Mouse (Mus musculus): Measurements from ENCODE around the gene Ankrd2. TPM values are rescaled to one million over a fixed set of nuclear protein-coding genes. Genes with fewer than 3 reads are reported as not detected.

Ankrd2 gene
- total RNA-seq, 2 experiments from 2014 or later, result 0.42 TPM; not detected in 1

GRCm38 (mm10) chr19:42086166-42086565 lies 50.4 kb downstream of the Ankrd2 start, which contains the start of gene Morn4:
Gene Morn4, minus strand, starts transcription at chr19:42086357.
- intact Hi-C loops (cut with DNase I), result loop anchor here (5.0 kb wide), 1 partner anchor 99 kb away; no protein-coding TSS in a partner anchor
- Histone ChIP-seq H3K27ac (peak within 1 kb of the TSS; percentile 83), H3K4me3 (peak within 1 kb of the TSS; percentile 90)
- peak; percentile 90 to 92 for DNase-seq (ENCODE audit: extremely low spot score in 1 of 2, low spot score in 2 of 2)
- no peak for TF ChIP-seq CTCF (IDR thresholded peaks at IDR 0.05)

DNA sequence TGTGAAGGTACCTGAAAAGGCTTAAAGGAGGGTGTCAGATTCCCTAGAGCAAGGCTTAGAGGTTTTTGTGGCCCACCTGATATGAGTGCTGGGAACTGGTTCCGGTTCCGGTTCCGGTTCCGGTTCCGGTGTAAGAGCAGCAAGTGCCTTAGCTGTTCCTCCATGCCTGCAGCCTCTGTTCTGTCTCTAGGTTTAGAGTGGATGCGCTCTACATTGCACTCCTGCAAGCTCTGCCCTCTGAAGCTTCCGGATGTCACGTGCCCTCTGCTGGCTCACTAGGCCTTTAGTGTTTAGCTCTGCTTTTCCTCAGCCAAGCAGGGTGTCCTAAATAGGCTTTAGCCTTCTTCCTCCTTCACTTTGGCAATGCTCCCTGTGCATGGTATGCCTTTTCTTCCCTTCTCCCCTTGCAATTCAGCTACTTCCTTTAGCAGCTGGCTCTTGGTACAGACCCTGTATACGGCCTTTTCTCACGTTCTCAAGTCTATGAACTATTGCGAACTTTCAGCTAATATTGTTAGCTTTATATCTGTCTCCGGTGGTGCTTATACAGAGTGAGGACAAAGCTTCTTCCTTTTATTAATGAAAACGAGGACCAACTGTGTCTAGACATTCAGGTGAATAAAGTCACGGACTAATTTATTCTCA lies 53.4 kb downstream of the Ankrd2 start:
- peak overlapping the region; percentile 84 for H3K27ac ChIP-seq
- intact Hi-C loops (cut with DNase I), result loop anchor here (5.0 kb wide), 1 partner anchor 102 kb away; no protein-coding TSS in a partner anchor
- peak overlapping the region; percentile 62 for H3K4me3 ChIP-seq
- no peak for TF ChIP-seq CTCF (IDR thresholded peaks at IDR 0.05)
- DNase-seq (ENCODE audit: extremely low spot score in 1 of 2, low spot score in 2 of 2), result peak; percentile 31

GRCm38 (mm10) chr19:42089748-42090595 lies 54.2 kb downstream of the Ankrd2 start, which contains the start of gene Pi4k2a:
Gene Pi4k2a, plus strand, starts transcription at chr19:42090470.
- intact Hi-C loops (cut with DNase I), result loop anchor here (2.0 to 5.0 kb wide), 4 partner anchors 39 to 103 kb away; partner anchors contain the start of gene Avpi1
- no peak for TF ChIP-seq CTCF (IDR thresholded peaks at IDR 0.05)
- DNase-seq (ENCODE audit: extremely low spot score in 1 of 2, low spot score in 2 of 2), result peak; percentile 97 to 99
- H3K27ac ChIP-seq, result peak within 1 kb of the TSS; percentile 84
- H3K4me3 ChIP-seq, result peak within 1 kb of the TSS; percentile 62

DNA sequence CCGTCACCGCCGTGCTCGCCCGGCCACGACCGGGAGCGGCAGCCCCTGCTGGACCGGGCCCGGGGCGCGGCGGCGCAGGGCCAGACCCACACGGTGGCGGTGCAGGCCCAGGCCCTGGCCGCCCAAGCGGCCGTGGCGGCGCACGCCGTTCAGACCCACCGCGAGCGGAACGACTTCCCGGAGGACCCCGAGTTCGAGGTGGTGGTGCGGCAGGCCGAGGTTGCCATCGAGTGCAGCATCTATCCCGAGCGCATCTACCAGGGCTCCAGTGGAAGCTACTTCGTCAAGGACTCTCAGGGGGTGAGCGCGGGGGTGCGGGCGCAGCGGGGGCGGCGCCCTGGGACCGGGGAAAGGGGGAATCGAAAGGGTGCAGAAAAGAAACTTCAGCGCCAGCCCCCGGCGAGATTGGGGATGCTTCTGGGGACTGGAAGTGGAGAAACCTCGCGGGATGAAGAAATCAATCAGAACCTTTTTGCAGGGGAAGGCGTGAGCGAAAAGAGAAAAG lies 54.9 kb downstream of the Ankrd2 start:
- no peak for TF ChIP-seq CTCF (IDR thresholded peaks at IDR 0.05)
- intact Hi-C loops (cut with DNase I), result loop anchor here (2.0 kb wide), 3 partner anchors 38 to 76 kb away; partner anchors contain the start of gene Avpi1
- H3K27ac ChIP-seq, result peak overlapping the region; percentile 57; the same call in 1 of the 2 replicates
- H3K4me3 ChIP-seq, result peak overlapping the region; percentile 62
- no peak for DNase-seq (ENCODE audit: extremely low spot score in 1 of 2, low spot score in 2 of 2)

Other genes with a start within 250 kb of the Ankrd2 start
- 1 to 10 TPM; 3.0 to 3.3 TPM for gene Arhgap19, start 234.0 kb upstream of the Ankrd2 start, total RNA-seq (2021)
- gene Frat1, start 206.0 kb upstream of the Ankrd2 start, total RNA-seq (2021), result 10 to 100 TPM; 14.5 to 17.7 TPM
- 1 to 10 TPM; 7.7 to 8.4 TPM for gene Frat2, start 187.9 kb upstream of the Ankrd2 start, total RNA-seq (2021)
- 10 to 100 TPM; 33.0 to 34.1 TPM for gene Rrp12, start 139.8 kb upstream of the Ankrd2 start, total RNA-seq (2021)
- gene Pgam1, start 124.1 kb upstream of the Ankrd2 start, total RNA-seq (2021), result 100 to 1,000 TPM; 539 to 569 TPM
- gene Exosc1, start 102.6 kb upstream of the Ankrd2 start, total RNA-seq (2021), result 10 to 100 TPM; 22.7 to 27.9 TPM
- gene Zdhhc16, start 102.5 kb upstream of the Ankrd2 start, total RNA-seq (2021), result 10 to 100 TPM; 39.3 to 48.9 TPM
- gene Mms19, start 54.8 kb upstream of the Ankrd2 start, total RNA-seq (2021), result 10 to 100 TPM; 34.7 to 38.2 TPM
- 10 to 100 TPM; 10.9 to 12.1 TPM for gene Ubtd1, start 54.2 kb upstream of the Ankrd2 start, total RNA-seq (2021)
- 1 to 10 TPM; 4.1 to 4.2 TPM for gene Hoga1, start 9.6 kb downstream of the Ankrd2 start, total RNA-seq (2021)
- gene 4933411K16Rik, start 16.2 kb downstream of the Ankrd2 start, total RNA-seq (2021), result 1 to 10 TPM in 1 of 2 experiments, under 1 TPM in 1; 0.75 to 1.2 TPM
- gene Morn4, start 50.4 kb downstream of the Ankrd2 start, total RNA-seq (2021), result 10 to 100 TPM; 64.0 to 66.2 TPM
- gene Pi4k2a, start 54.5 kb downstream of the Ankrd2 start, total RNA-seq (2021), result 10 to 100 TPM; 65.6 to 67.3 TPM
- gene Avpi1, start 93.1 kb downstream of the Ankrd2 start, total RNA-seq (2021), result 10 to 100 TPM; 27.6 to 30.9 TPM
- gene Marveld1, start 111.4 kb downstream of the Ankrd2 start, total RNA-seq (2021), result 10 to 100 TPM in 1 of 2 experiments, 1 to 10 TPM in 1; 8.0 to 10.6 TPM
- 100 to 1,000 TPM in 1 of 2 experiments, 10 to 100 TPM in 1; 87.7 to 107 TPM for gene Zfyve27, start 128.0 kb downstream of the Ankrd2 start, total RNA-seq (2021)
- gene Sfrp5, start 166.3 kb downstream of the Ankrd2 start, total RNA-seq (2021), result under 1 TPM; 0.48 to 0.65 TPM
- 100 to 1,000 TPM; 124 TPM for gene Golga7b, start 211.6 kb downstream of the Ankrd2 start, total RNA-seq (2021)

Measured in left cerebral cortex, adult 2 months (tissue).